Comparison of ENCODE assay signal across 15 mouse cellular contexts in genomic region chr16:37899357-37899756, GRCm38 (mm10). TPM values are rescaled to one million over a fixed set of nuclear protein-coding genes. Genes with fewer than 3 reads are reported as not detected.
DNase-seq lines count a peak whose midpoint lies in the region; ATAC-seq and TF ChIP-seq lines count a peak whose summit lies in the region.
"Had no signal": no experiment of that assay in that cellular context is flagged by ENCODE, and none has a peak within 500 bp of the region (broad histone marks: within the 10 kb centered on the region; RNA-seq: fewer than 3 reads in every experiment).

No protein-coding gene starts in this region.

- H3K9ac ChIP-seq in neural tube, embryonic 13.5 days = no peak overlapping the region
- H3K9ac ChIP-seq: heart, embryonic 12.5 days; lung, embryonic 15.5 days; midbrain, embryonic 12.5 days had no signal

- WGBS in neural tube, embryonic 13.5 days = 24% methylated on average over 2 of the region's 2 CpGs

- DNase-seq in cerebellum, postnatal 10 days = peak; percentile 35 to 46
- no peak for DNase-seq in cerebellum, postnatal 36 days
- DNase-seq in neural tube, embryonic 10.5 days (ENCODE audit: extremely low spot score, low spot score) = no peak
- DNase-seq in kidney, postnatal 36 days = peak; percentile 70 to 72
- DNase-seq in lung, postnatal 4 days = no peak
- no peak for DNase-seq in left cerebral cortex, adult 2 months (ENCODE audit: extremely low spot score in 1 of 2, low spot score in 2 of 2)
- DNase-seq in layer of hippocampus, postnatal 25 days (ENCODE audit: extremely low spot score in 1 of 2, low spot score in 1 of 2) = no peak
- DNase-seq: cerebellum, adult 18-20 months had no signal

- ATAC-seq in neural tube, embryonic 13.5 days (ENCODE audit: low read depth) = peak; percentile 32; the same call in 1 of the 2 replicates

- no peak overlapping the region for H3K4me3 ChIP-seq in neural tube, embryonic 13.5 days
- no peak overlapping the region for H3K4me3 ChIP-seq in left cerebral cortex, adult 2 months
- H3K4me3 ChIP-seq: heart, embryonic 12.5 days; lung, embryonic 15.5 days; midbrain, embryonic 12.5 days had no signal

- no peaks in the 10 kb centered on the region for H3K36me3 ChIP-seq in neural tube, embryonic 13.5 days
- H3K36me3 ChIP-seq: G1E; heart, embryonic 12.5 days; lung, embryonic 15.5 days; midbrain, embryonic 12.5 days had no signal

- TF ChIP-seq CTCF in left cerebral cortex, adult 2 months (IDR thresholded peaks at IDR 0.05) = no peak

- peak overlapping the region; percentile 33; the same call in 1 of the 2 replicates for H3K27ac ChIP-seq in neural tube, embryonic 13.5 days (replicated peaks)
- no peak overlapping the region for H3K27ac ChIP-seq in left cerebral cortex, adult 2 months
- H3K27ac ChIP-seq: lung, embryonic 15.5 days; midbrain, embryonic 12.5 days had no signal

- H3K4me2 ChIP-seq in neural tube, embryonic 13.5 days = no peak overlapping the region
- H3K4me2 ChIP-seq: heart, embryonic 12.5 days; lung, embryonic 15.5 days; midbrain, embryonic 12.5 days had no signal

- H3K27me3 ChIP-seq in neural tube, embryonic 13.5 days = no peaks in the 10 kb centered on the region
- H3K27me3 ChIP-seq: heart, embryonic 12.5 days; lung, embryonic 15.5 days; midbrain, embryonic 12.5 days had no signal

- 0 out of 2 replicates have a peak, but pooled peaks cover 6% of the 10 kb centered on the region for H3K4me1 ChIP-seq in neural tube, embryonic 13.5 days (replicated peaks)
- H3K4me1 ChIP-seq: midbrain, embryonic 12.5 days had no signal

- H3K9me3 ChIP-seq in neural tube, embryonic 13.5 days = no peaks in the 10 kb centered on the region
- H3K9me3 ChIP-seq: G1E; heart, embryonic 12.5 days; lung, embryonic 15.5 days; midbrain, embryonic 12.5 days had no signal

- intact Hi-C loops in left cerebral cortex, adult 2 months (cut with DNase I) = no loop called here

RNA-seq across cellular contexts. Expression of gene Gpr156, which starts 16.9 kb away (rescaled TPM):
- polyA plus RNA-seq in neural tube, embryonic 13.5 days (2015; fragmentation: Nextera tagmentation; extraction: Ambion mirVana) = 6.1 and 6.9 TPM in 2 replicates
- under 1 TPM; 0.48 to 0.63 TPM for total RNA-seq in left cerebral cortex, adult 2 months (2021)
- under 1 TPM; 0.76 to 0.77 TPM for total RNA-seq in layer of hippocampus, postnatal 25 days (2021)
- polyA plus RNA-seq: G1E had no signal

RNA-seq across cellular contexts. Expression of gene Lrrc58, which starts 31.2 kb away (rescaled TPM):
- polyA plus RNA-seq in neural tube, embryonic 13.5 days (2015; fragmentation: Nextera tagmentation; extraction: Ambion mirVana) = 54.9 and 59.0 TPM in 2 replicates
- total RNA-seq in left cerebral cortex, adult 2 months (2021) = 100 to 1,000 TPM; 105 to 106 TPM
- total RNA-seq in layer of hippocampus, postnatal 25 days (2021) = 100 to 1,000 TPM; 102 to 104 TPM

RNA-seq across cellular contexts. Expression of gene Gm36028, which starts 38.4 kb away (rescaled TPM):
- 0.24 TPM in 1 of 2 replicates, not detected in the other for polyA plus RNA-seq in neural tube, embryonic 13.5 days (2015; fragmentation: Nextera tagmentation; extraction: Ambion mirVana)
- total RNA-seq in left cerebral cortex, adult 2 months (2021) = not detected
- not detected for total RNA-seq in layer of hippocampus, postnatal 25 days (2021)
- total RNA-seq: left cerebral cortex, postnatal 25 days had no signal
- polyA plus RNA-seq: G1E; large intestine, adult 2 months had no signal

Comparison
In these comparisons a context has a peak if more than half of its experiments do, and no peak if none do; other contexts are left out.
1. DNase-seq: peak in cerebellum, postnatal 10 days (2 of 2) and kidney, postnatal 36 days (2 of 2); none in cerebellum, postnatal 36 days (0 of 2), neural tube, embryonic 10.5 days (single experiment), lung, postnatal 4 days (0 of 2), left cerebral cortex, adult 2 months (0 of 2) and layer of hippocampus, postnatal 25 days (0 of 2).